Comparison of ENCODE assay signal across 8 mouse cellular contexts in the genomic region with DNA sequence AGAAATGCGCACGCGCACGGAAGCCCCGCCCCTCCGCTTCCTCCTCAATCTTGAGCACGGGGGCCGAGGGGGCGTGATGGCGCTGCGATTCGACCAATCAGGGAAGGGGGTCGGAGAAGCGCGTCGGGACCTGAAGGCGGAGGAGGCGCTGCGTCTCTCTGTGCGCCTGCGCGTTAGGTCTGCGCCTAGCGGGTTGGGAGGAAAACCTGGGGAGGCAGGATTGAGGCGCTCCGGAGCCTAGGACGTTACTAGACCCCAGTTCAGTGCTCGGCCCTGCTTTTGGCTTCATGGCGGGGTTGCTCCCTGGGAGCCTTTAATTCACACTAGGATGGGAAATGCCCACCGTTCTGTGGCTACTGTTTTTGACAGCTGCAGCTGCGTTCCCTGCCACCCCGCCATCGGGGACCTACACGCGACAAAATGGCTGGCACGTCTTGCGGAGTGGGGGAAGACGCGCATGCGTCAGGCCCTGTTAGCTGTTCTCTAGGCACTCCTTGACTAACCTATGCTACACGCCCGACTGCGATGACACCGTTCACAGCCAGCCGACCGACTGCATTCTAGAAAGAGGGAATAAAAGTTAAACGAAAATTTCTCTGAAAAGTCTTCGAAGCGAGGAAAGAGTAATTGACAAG. TPM values are rescaled to one million over a fixed set of nuclear protein-coding genes. Genes with fewer than 3 reads are reported as not detected.
A peak's percentile ranks its signal among the peaks of the same experiment; 100 is the strongest.
DNase-seq lines count a peak whose midpoint lies in the region; ATAC-seq and TF ChIP-seq lines count a peak whose summit lies in the region.

No protein-coding gene starts in this region.

- peak overlapping the region; percentile 100 for H3K27ac ChIP-seq in forebrain, embryonic 16.5 days (ENCODE audit: low read length)
- peak overlapping the region; percentile 100 for H3K27ac ChIP-seq in layer of hippocampus, adult 2 months
- H3K27ac ChIP-seq in lung, embryonic 14.5 days (ENCODE audit: low read depth): peak overlapping the region; percentile 100
- peak overlapping the region; percentile 98 for H3K27ac ChIP-seq in olfactory bulb, adult 2 months (ENCODE audit: insufficient read depth, low read depth, low read length)
- H3K27ac ChIP-seq in thymus, adult 2 months (ENCODE audit: control insufficient read depth, insufficient read depth, low read length): peak overlapping the region; percentile 67

- H3K4me1 ChIP-seq in G1E (ENCODE audit: insufficient read depth, low read depth, low read length): peaks cover 31% of the 10 kb centered on the region
- H3K4me1 ChIP-seq in forebrain, embryonic 16.5 days (replicated peaks; ENCODE audit: control insufficient read depth, insufficient read depth, low read length): peaks cover 23% of the 10 kb centered on the region
- peaks cover 6% of the 10 kb centered on the region; the same call in 1 of the 2 replicates for H3K4me1 ChIP-seq in lung, embryonic 14.5 days (ENCODE audit: insufficient read depth)
- H3K4me1 ChIP-seq in olfactory bulb, adult 2 months (ENCODE audit: control insufficient read depth, insufficient read depth, low read length): no peaks in the 10 kb centered on the region
- H3K4me1 ChIP-seq in thymus, adult 2 months (replicated peaks; ENCODE audit: control insufficient read depth, insufficient read depth, low read length): peaks cover 2% of the 10 kb centered on the region; the same call in 1 of the 2 replicates

- no peaks in the 10 kb centered on the region for H3K9me3 ChIP-seq in G1E (replicated peaks)
- no peaks in the 10 kb centered on the region for H3K9me3 ChIP-seq in forebrain, embryonic 16.5 days (ENCODE audit: control insufficient read depth, low read length)
- no peaks in the 10 kb centered on the region for H3K9me3 ChIP-seq in lung, embryonic 14.5 days (ENCODE audit: low read depth, low read length)

- DNase-seq in G1E (ENCODE audit: low spot score): peak; percentile 95
- peak; percentile 100 for DNase-seq in cerebellum, adult 18-20 months
- DNase-seq in heart, postnatal 36 days: peak; percentile 98 to 99
- DNase-seq in layer of hippocampus, adult 2 months (ENCODE audit: low spot score in 2 of 2): peak; percentile 100
- DNase-seq in lung, embryonic 14.5 days: peak; percentile 100
- DNase-seq in thymus, adult 2 months: peak; percentile 100

- WGBS in forebrain, embryonic 16.5 days: under 1% methylated on average over 49 of the region's 49 CpGs
- under 1% methylated on average over 49 of the region's 49 CpGs for WGBS in lung, embryonic 14.5 days
- under 1% methylated on average over 49 of the region's 49 CpGs for WGBS in olfactory bulb, adult 2 months
- WGBS in thymus, adult 2 months: under 1% methylated on average over 49 of the region's 49 CpGs

- TF ChIP-seq CTCF in G1E (IDR thresholded peaks at IDR 0.05; ENCODE audit: low read depth, low read length): no peak
- TF ChIP-seq CTCF in layer of hippocampus, adult 2 months (conservative IDR thresholded peaks at IDR 0.05): peak; percentile 29; the same call in 1 of the 2 replicates
- TF ChIP-seq CTCF in lung, embryonic 14.5 days (IDR thresholded peaks at IDR 0.05; ENCODE audit: low read depth): 0 out of 2 replicates have a peak, but pooled peaks have one; percentile 21
- TF ChIP-seq CTCF in olfactory bulb, adult 2 months (IDR thresholded peaks at IDR 0.05; ENCODE audit: insufficient read depth, low read depth, low read length): no peak
- TF ChIP-seq CTCF in thymus, adult 2 months (IDR thresholded peaks at IDR 0.05; ENCODE audit: borderline replicate concordance, control insufficient read depth, extremely low read depth, insufficient read depth, low read length, poor library complexity): 0 out of 2 replicates have a peak, but pooled peaks have one; percentile 24

- H3K27me3 ChIP-seq in G1E (ENCODE audit: insufficient read depth, low read length): no peaks in the 10 kb centered on the region
- H3K27me3 ChIP-seq in forebrain, embryonic 16.5 days (replicated peaks; ENCODE audit: control insufficient read depth, insufficient read depth, low read length): no peaks in the 10 kb centered on the region
- H3K27me3 ChIP-seq in lung, embryonic 14.5 days (ENCODE audit: insufficient read depth, low read length): no peaks in the 10 kb centered on the region
- H3K27me3 ChIP-seq in thymus, adult 2 months (ENCODE audit: control insufficient read depth, insufficient read depth, low read length): no peaks in the 10 kb centered on the region

- peaks cover 19% of the 10 kb centered on the region for H3K36me3 ChIP-seq in G1E (replicated peaks)
- no peaks in the 10 kb centered on the region for H3K36me3 ChIP-seq in forebrain, embryonic 16.5 days (ENCODE audit: control insufficient read depth, insufficient read depth)
- H3K36me3 ChIP-seq in lung, embryonic 14.5 days (ENCODE audit: insufficient read depth): no peaks in the 10 kb centered on the region
- no peaks in the 10 kb centered on the region for H3K36me3 ChIP-seq in thymus, adult 2 months (ENCODE audit: control insufficient read depth, insufficient read depth, low read length)

- peak; percentile 92 for ATAC-seq in G1E (ENCODE audit: extremely low read depth, insufficient number of reproducible peaks, low FRiP score, poor library complexity, severe bottlenecking)
- peak; percentile 97 for ATAC-seq in forebrain, embryonic 16.5 days
- peak; percentile 97 for ATAC-seq in lung, embryonic 14.5 days (ENCODE audit: insufficient read depth)

- peak overlapping the region; percentile 58 for H3K4me2 ChIP-seq in forebrain, embryonic 16.5 days (ENCODE audit: low read length)
- peak overlapping the region; percentile 69 for H3K4me2 ChIP-seq in lung, embryonic 14.5 days

- H3K9ac ChIP-seq in forebrain, embryonic 16.5 days (replicated peaks; ENCODE audit: low read depth, low read length): peak overlapping the region; percentile 77
- peak overlapping the region; percentile 98 for H3K9ac ChIP-seq in lung, embryonic 14.5 days

- TF ChIP-seq POLR2A in olfactory bulb, adult 2 months (IDR thresholded peaks at IDR 0.05; ENCODE audit: insufficient read depth, low read depth, low read length): peak; percentile 91
- TF ChIP-seq POLR2A in thymus, adult 2 months (IDR thresholded peaks at IDR 0.05; ENCODE audit: control insufficient read depth, extremely low read depth, insufficient read depth, low read length, poor library complexity): peak; percentile 87; the same call in 1 of the 2 replicates

- intact Hi-C loops in heart, postnatal 36 days (cut with DNase I): loop anchor here (2.0 kb wide), 1 partner anchor 35 kb away; a partner anchor contains a TSS

- peak overlapping the region; percentile 86 for H3K4me3 ChIP-seq in G1E (ENCODE audit: low read depth, low read length)
- peak overlapping the region; percentile 85 for H3K4me3 ChIP-seq in forebrain, embryonic 16.5 days (replicated peaks; ENCODE audit: low read length)
- H3K4me3 ChIP-seq in layer of hippocampus, adult 2 months: peak overlapping the region; percentile 96
- peak overlapping the region; percentile 89 for H3K4me3 ChIP-seq in lung, embryonic 14.5 days (ENCODE audit: low read depth, low read length)
- peak overlapping the region; percentile 72 for H3K4me3 ChIP-seq in olfactory bulb, adult 2 months (ENCODE audit: insufficient read depth, low read depth, low read length)
- H3K4me3 ChIP-seq in thymus, adult 2 months (ENCODE audit: control insufficient read depth, insufficient read depth, low read length): peak overlapping the region; percentile 54

RNA-seq across cellular contexts. Expression of a gene that starts 0.8 kb away (rescaled TPM):
- total RNA-seq in G1E (2014; fragmentation: Nextera tagmentation) (116 and 144 TPM in 2 replicates), G1E (2017) (18.6 and 28.0 TPM in 2 replicates)
- polyA plus RNA-seq in G1E (2012): 6.9 and 9.1 TPM in 2 replicates
- 23.5 and 29.0 TPM in 2 replicates for polyA plus RNA-seq in forebrain, embryonic 16.5 days (2015; fragmentation: Nextera tagmentation; extraction: Ambion mirVana)
- total RNA-seq in heart, postnatal 36 days (2021): 10 to 100 TPM; 41.9 to 43.8 TPM
- 10 to 100 TPM; 60.3 to 65.5 TPM for total RNA-seq in layer of hippocampus, adult 2 months (2021)
- 23.8 and 24.1 TPM in 2 replicates for polyA plus RNA-seq in lung, embryonic 14.5 days (2014; fragmentation: Nextera tagmentation; extraction: Ambion mirVana)
- 146 TPM in 1 of 2 replicates, not detected in the other for polyA plus RNA-seq in olfactory bulb, adult 2 months (2012; ENCODE audit: insufficient read depth, insufficient read length, low replicate concordance, missing spikeins)
- 20.1 and 26.5 TPM in 2 replicates for polyA plus RNA-seq in thymus, adult 2 months (2012; rRNA removed)

RNA-seq across cellular contexts. Expression of a gene that starts 36.2 kb away (rescaled TPM):
- total RNA-seq in G1E (2014; fragmentation: Nextera tagmentation): 77.2 and 88.7 TPM in 2 replicates
- 50.0 and 68.3 TPM in 2 replicates for total RNA-seq in G1E (2017)
- 13.9 and 17.5 TPM in 2 replicates for polyA plus RNA-seq in G1E (2012)
- 47.2 and 49.1 TPM in 2 replicates for polyA plus RNA-seq in forebrain, embryonic 16.5 days (2015; fragmentation: Nextera tagmentation; extraction: Ambion mirVana)
- total RNA-seq in heart, postnatal 36 days (2021): 10 to 100 TPM; 17.6 to 21.3 TPM
- 10 to 100 TPM; 33.0 to 38.1 TPM for total RNA-seq in layer of hippocampus, adult 2 months (2021)
- 53.7 and 63.7 TPM in 2 replicates for polyA plus RNA-seq in lung, embryonic 14.5 days (2014; fragmentation: Nextera tagmentation; extraction: Ambion mirVana)
- polyA plus RNA-seq in olfactory bulb, adult 2 months (2012; ENCODE audit: insufficient read depth, insufficient read length, low replicate concordance, missing spikeins): 314 TPM in 1 of 2 replicates, not detected in the other
- polyA plus RNA-seq in thymus, adult 2 months (2012; rRNA removed): 21.1 and 32.5 TPM in 2 replicates

RNA-seq across cellular contexts. Expression of a gene that starts 51.9 kb away (rescaled TPM):
- total RNA-seq in G1E (2014; fragmentation: Nextera tagmentation): 40.2 and 41.8 TPM in 2 replicates
- 624 and 639 TPM in 2 replicates for total RNA-seq in G1E (2017)
- 43.8 and 190 TPM in 2 replicates for polyA plus RNA-seq in G1E (2012)
- polyA plus RNA-seq in forebrain, embryonic 16.5 days (2015; fragmentation: Nextera tagmentation; extraction: Ambion mirVana): 243 and 277 TPM in 2 replicates
- 100 to 1,000 TPM; 318 to 326 TPM for total RNA-seq in heart, postnatal 36 days (2021)
- total RNA-seq in layer of hippocampus, adult 2 months (2021): 100 to 1,000 TPM; 155 to 164 TPM
- 312 and 328 TPM in 2 replicates for polyA plus RNA-seq in lung, embryonic 14.5 days (2014; fragmentation: Nextera tagmentation; extraction: Ambion mirVana)
- not detected in 2 replicates for polyA plus RNA-seq in olfactory bulb, adult 2 months (2012; ENCODE audit: insufficient read depth, insufficient read length, low replicate concordance, missing spikeins)
- 56.3 and 60.5 TPM in 2 replicates for polyA plus RNA-seq in thymus, adult 2 months (2012; rRNA removed)

RNA-seq across cellular contexts. Expression of a gene that starts 59.5 kb away (rescaled TPM):
- total RNA-seq in G1E (2014; fragmentation: Nextera tagmentation): 47.2 and 69.0 TPM in 2 replicates
- total RNA-seq in G1E (2017): 52.3 and 56.6 TPM in 2 replicates
- 38.3 and 69.7 TPM in 2 replicates for polyA plus RNA-seq in G1E (2012)
- 49.5 and 53.0 TPM in 2 replicates for polyA plus RNA-seq in forebrain, embryonic 16.5 days (2015; fragmentation: Nextera tagmentation; extraction: Ambion mirVana)
- total RNA-seq in heart, postnatal 36 days (2021): 10 to 100 TPM; 42.9 to 46.2 TPM
- total RNA-seq in layer of hippocampus, adult 2 months (2021): 10 to 100 TPM; 43.1 to 44.0 TPM
- polyA plus RNA-seq in lung, embryonic 14.5 days (2014; fragmentation: Nextera tagmentation; extraction: Ambion mirVana): 47.5 and 52.3 TPM in 2 replicates
- polyA plus RNA-seq in olfactory bulb, adult 2 months (2012; ENCODE audit: insufficient read depth, insufficient read length, low replicate concordance, missing spikeins): not detected in 2 replicates
- 43.3 and 44.1 TPM in 2 replicates for polyA plus RNA-seq in thymus, adult 2 months (2012; rRNA removed)

Comparison
In these comparisons a context has a peak if more than half of its experiments do, and no peak if none do; other contexts are left out.
1. Peak in every context shown above with its lines: DNase-seq, ATAC-seq, H3K4me3 ChIP-seq and H3K27ac ChIP-seq.
2. CTCF ChIP-seq: peak in layer of hippocampus, adult 2 months (single experiment), lung, embryonic 14.5 days (single experiment) and thymus, adult 2 months (single experiment); none in G1E (single experiment) and olfactory bulb, adult 2 months (single experiment).